Mouse (Mus musculus): Measurements from ENCODE around the gene Icosl. TPM values are rescaled to one million over a fixed set of nuclear protein-coding genes. Genes with fewer than 3 reads are reported as not detected.
A peak's percentile ranks its signal among the peaks of the same experiment; 100 is the strongest.

Gene Icosl
- polyA plus RNA-seq, 1 experiment from 2014 or later: 0.71 TPM

GRCm38 (mm10) chr10:78046388-78046787 lies 22.7 kb upstream of the Icosl start:
- Histone ChIP-seq H3K4me3 (no peak overlapping the region), H3K9ac (no peak overlapping the region), H3K4me1 (replicated peaks) (peaks cover 8% of the 10 kb centered on the region), H3K27me3 (no peaks in the 10 kb centered on the region), H3K4me2 (no peak overlapping the region), H3K27ac (replicated peaks) (no peak overlapping the region), H3K36me3 (no peaks in the 10 kb centered on the region), H3K9me3 (no peaks in the 10 kb centered on the region)
- ATAC-seq (ENCODE audit: low FRiP score, low read depth): no peak
- WGBS: 92% methylated on average over 4 of the region's 4 CpGs

GRCm38 (mm10) chr10:78048061-78048730 lies 20.9 kb upstream of the Icosl start:
- no peak overlapping the region for H3K4me3 ChIP-seq
- H3K36me3 ChIP-seq: no peaks in the 10 kb centered on the region
- 89% methylated on average over 9 of the region's 10 CpGs for WGBS
- no peak overlapping the region for H3K9ac ChIP-seq
- no peak overlapping the region for H3K4me2 ChIP-seq
- peaks cover 5% of the 10 kb centered on the region for H3K4me1 ChIP-seq (replicated peaks)
- no peak overlapping the region for H3K27ac ChIP-seq (replicated peaks)
- no peaks in the 10 kb centered on the region for H3K9me3 ChIP-seq
- no peaks in the 10 kb centered on the region for H3K27me3 ChIP-seq
- no peak for ATAC-seq (ENCODE audit: low FRiP score, low read depth)

GRCm38 (mm10) chr10:78049519-78050035 lies 19.5 kb upstream of the Icosl start:
- Histone ChIP-seq H3K27ac (replicated peaks) (no peak overlapping the region), H3K9me3 (no peaks in the 10 kb centered on the region), H3K4me2 (no peak overlapping the region), H3K36me3 (no peaks in the 10 kb centered on the region), H3K4me3 (no peak overlapping the region), H3K9ac (no peak overlapping the region), H3K27me3 (no peaks in the 10 kb centered on the region), H3K4me1 (replicated peaks) (no peaks in the 10 kb centered on the region)
- ATAC-seq (ENCODE audit: low FRiP score, low read depth): no peak
- 61% methylated on average over 11 of the region's 11 CpGs for WGBS

GRCm38 (mm10) chr10:78054633-78055565 lies 14.2 kb upstream of the Icosl start:
- 66% methylated on average over 19 of the region's 19 CpGs for WGBS
- Histone ChIP-seq H3K36me3 (no peaks in the 10 kb centered on the region), H3K9me3 (no peaks in the 10 kb centered on the region), H3K9ac (no peak overlapping the region), H3K4me3 (no peak overlapping the region), H3K27me3 (no peaks in the 10 kb centered on the region), H3K4me1 (replicated peaks) (no peaks in the 10 kb centered on the region), H3K27ac (replicated peaks) (no peak overlapping the region), H3K4me2 (no peak overlapping the region)
- ATAC-seq (ENCODE audit: low FRiP score, low read depth): no peak

GRCm38 (mm10) chr10:78057056-78057455 lies 12.0 kb upstream of the Icosl start:
- Histone ChIP-seq H3K4me2 (no peak overlapping the region), H3K27ac (replicated peaks) (no peak overlapping the region), H3K4me3 (no peak overlapping the region), H3K36me3 (no peaks in the 10 kb centered on the region), H3K9ac (no peak overlapping the region), H3K27me3 (no peaks in the 10 kb centered on the region), H3K9me3 (no peaks in the 10 kb centered on the region), H3K4me1 (replicated peaks) (no peaks in the 10 kb centered on the region)
- ATAC-seq (ENCODE audit: low FRiP score, low read depth): no peak
- 91% methylated on average over 8 of the region's 8 CpGs for WGBS

GRCm38 (mm10) chr10:78063122-78063521 lies 6.0 kb upstream of the Icosl start:
- 93% methylated on average over 9 of the region's 9 CpGs for WGBS
- Histone ChIP-seq H3K4me3 (no peak overlapping the region), H3K4me2 (no peak overlapping the region), H3K9me3 (no peaks in the 10 kb centered on the region), H3K36me3 (no peaks in the 10 kb centered on the region), H3K4me1 (replicated peaks) (no peaks in the 10 kb centered on the region), H3K27me3 (0 out of 2 replicates have a peak, but pooled peaks cover 5% of the 10 kb centered on the region), H3K27ac (replicated peaks) (no peak overlapping the region), H3K9ac (no peak overlapping the region)
- ATAC-seq (ENCODE audit: low FRiP score, low read depth): no peak

GRCm38 (mm10) chr10:78067226-78067625 lies 1.9 kb upstream of the Icosl start:
- 41% methylated on average over 4 of the region's 4 CpGs for WGBS
- Histone ChIP-seq H3K4me2 (no peak overlapping the region), H3K4me1 (replicated peaks) (peaks cover 16% of the 10 kb centered on the region), H3K9ac (no peak overlapping the region), H3K4me3 (no peak overlapping the region), H3K27me3 (peaks cover 19% of the 10 kb centered on the region), H3K36me3 (no peaks in the 10 kb centered on the region), H3K9me3 (no peaks in the 10 kb centered on the region), H3K27ac (replicated peaks) (no peak overlapping the region)
- ATAC-seq (ENCODE audit: low FRiP score, low read depth): no peak

- Histone ChIP-seq H3K9me3 (no peaks in the 10 kb centered on the region), H3K27me3 (peaks cover 19% of the 10 kb centered on the region), H3K36me3 (no peaks in the 10 kb centered on the region), H3K4me1 (replicated peaks) (peaks cover 16% of the 10 kb centered on the region), H3K9ac (no peak overlapping the region), H3K4me2 (peak overlapping the region; percentile 100), H3K4me3 (peak overlapping the region; percentile 70), H3K27ac (replicated peaks) (no peak overlapping the region)
- 25% methylated on average over 11 of the region's 11 CpGs for WGBS
- ATAC-seq (ENCODE audit: low FRiP score, low read depth): no peak
These were observed 561 bp upstream of the Icosl start for GRCm38 (mm10) chr10:78068541-78068940.

GRCm38 (mm10) chr10:78074151-78074550 lies 5.0 kb downstream of the Icosl start:
- Histone ChIP-seq H3K4me2 (no peak overlapping the region), H3K27ac (replicated peaks) (no peak overlapping the region), H3K9ac (no peak overlapping the region), H3K4me1 (replicated peaks) (peaks cover 9% of the 10 kb centered on the region), H3K36me3 (no peaks in the 10 kb centered on the region), H3K27me3 (peaks cover 14% of the 10 kb centered on the region), H3K9me3 (no peaks in the 10 kb centered on the region), H3K4me3 (no peak overlapping the region)
- WGBS: 80% methylated on average over 4 of the region's 4 CpGs
- no peak for ATAC-seq (ENCODE audit: low FRiP score, low read depth)

- no peak overlapping the region for H3K9ac ChIP-seq
- 89% methylated on average over 11 of the region's 11 CpGs for WGBS
- no peaks in the 10 kb centered on the region for H3K9me3 ChIP-seq
- no peak overlapping the region for H3K27ac ChIP-seq (replicated peaks)
- peaks cover 7% of the 10 kb centered on the region; the same call in 1 of the 2 replicates for H3K27me3 ChIP-seq
- ATAC-seq (ENCODE audit: low FRiP score, low read depth): no peak
- no peaks in the 10 kb centered on the region for H3K36me3 ChIP-seq
- H3K4me1 ChIP-seq (replicated peaks): peaks cover 1% of the 10 kb centered on the region
- no peak overlapping the region for H3K4me2 ChIP-seq
- no peak overlapping the region for H3K4me3 ChIP-seq
These were observed 5.9 kb downstream of the Icosl start for GRCm38 (mm10) chr10:78074977-78075376.

- ATAC-seq (ENCODE audit: low FRiP score, low read depth): no peak
- no peaks in the 10 kb centered on the region for H3K9me3 ChIP-seq
- H3K27me3 ChIP-seq: no peaks in the 10 kb centered on the region
- no peak overlapping the region for H3K27ac ChIP-seq (replicated peaks)
- H3K36me3 ChIP-seq: no peaks in the 10 kb centered on the region
- no peaks in the 10 kb centered on the region for H3K4me1 ChIP-seq (replicated peaks)
- H3K9ac ChIP-seq: no peak overlapping the region
- H3K4me2 ChIP-seq: no peak overlapping the region
- H3K4me3 ChIP-seq: no peak overlapping the region
- WGBS: 87% methylated on average over 9 of the region's 9 CpGs
These were observed 8.8 kb downstream of the Icosl start for GRCm38 (mm10) chr10:78077862-78078261.

GRCm38 (mm10) chr10:78078276-78078675 lies 9.2 kb downstream of the Icosl start:
- Histone ChIP-seq H3K4me1 (replicated peaks) (no peaks in the 10 kb centered on the region), H3K27ac (replicated peaks) (no peak overlapping the region), H3K4me2 (no peak overlapping the region), H3K4me3 (no peak overlapping the region), H3K9ac (no peak overlapping the region), H3K36me3 (no peaks in the 10 kb centered on the region), H3K27me3 (no peaks in the 10 kb centered on the region), H3K9me3 (no peaks in the 10 kb centered on the region)
- WGBS: 81% methylated on average over 5 of the region's 5 CpGs
- ATAC-seq (ENCODE audit: low FRiP score, low read depth): no peak

All from hindbrain, embryonic 15.5 days (tissue).